Mouse (Mus musculus) liver, embryonic 16.5 days (tissue): ENCODE measurements around the gene Pink1. TPM values are rescaled to one million over a fixed set of nuclear protein-coding genes. Genes with fewer than 3 reads are reported as not detected.

Experiments used
- ATAC-seq: fragments of 200-750 bp; cut with Nextera tagmentation; 2 replicates; pipeline ENCODE4 v1.8.0; 2017; ENCODE audit warnings: low read depth, mild to moderate bottlenecking, moderate number of reproducible peaks, moderate library complexity
- H3K27ac ChIP-seq: fragments of 300-500 bp; sonication (generic); 2 replicates; pipeline ENCODE4 v1.5.1; 2014; ENCODE audit warnings: mild to moderate bottlenecking, low read length
- H3K27me3 ChIP-seq: fragments of 300-500 bp; sonication (generic); 2 replicates; pipeline ENCODE4 v1.6.1; 2014; ENCODE audit warnings: low read depth, low read length, mixed read lengths; ENCODE audit not compliant: control insufficient read depth, insufficient read depth
- H3K36me3 ChIP-seq: fragments of 300-500 bp; sonication (generic); 2 replicates; pipeline ENCODE4 v1.6.1; 2014; ENCODE audit warnings: mild to moderate bottlenecking; ENCODE audit not compliant: control insufficient read depth, insufficient read depth
- H3K4me1 ChIP-seq: fragments of 300-500 bp; sonication (generic); 2 replicates; pipeline ENCODE4 v1.6.1; 2014; ENCODE audit warnings: low read depth, low read length, mixed read lengths; ENCODE audit not compliant: control insufficient read depth
- H3K4me2 ChIP-seq: fragments of 300-500 bp; sonication (generic); 2 replicates; pipeline ENCODE4 v1.6.1; 2014; ENCODE audit warnings: low read depth, low read length, mixed read lengths
- H3K4me3 ChIP-seq: fragments of 300-500 bp; sonication (generic); 2 replicates; pipeline ENCODE4 v1.5.1; 2014; ENCODE audit warnings: low read depth, mild to moderate bottlenecking, low read length
- H3K9ac ChIP-seq: fragments of 300-500 bp; sonication (generic); 2 replicates; pipeline ENCODE4 v1.6.1; 2014; ENCODE audit warnings: low read depth, low read length
- H3K9me3 ChIP-seq: fragments of 300-500 bp; sonication (generic); replicated peaks from 2 replicates; pipeline ENCODE4 v1.6.1; 2016; ENCODE audit warnings: low read length; ENCODE audit not compliant: control insufficient read depth
- WGBS: fragments of 180-500 bp; shearing (Covaris S2); extraction: QIAGEN DNeasy Blood & Tissue Kit; methylation state at CpG from one replicate; pipeline ENCODE4 v1.1.7; 2014; ENCODE audit not compliant: insufficient replicate concordance; 5-methylcytosine and 5-hydroxymethylcytosine counted together
- microRNA-seq: library from miRNA; unstranded; fragments of <30 nt; microRNA quantifications from one replicate; pipeline ENCODE4, GENCODE M21; 2016
- polyA plus RNA-seq: library from polyadenylated mRNA; unstranded; fragments of >200 nt; fragmentation: Nextera tagmentation; extraction: Ambion mirVana; gene quantifications from 2 replicates; pipeline ENCODE4 v1.2.1, GENCODE M21; 2015

The Pink1 gene
- polyA plus RNA-seq, 1 experiment from 2014 or later, result 39.6 TPM

GRCm38 (mm10) chr4:138272011-138272997 lies 53.8 kb downstream of the Pink1 start:
- no peak overlapping the region for H3K27ac ChIP-seq
- no peak overlapping the region for H3K9ac ChIP-seq
- 63% methylated on average over 14 of the region's 14 CpGs for WGBS
- no peaks in the 10 kb centered on the region for H3K27me3 ChIP-seq
- H3K4me3 ChIP-seq, result no peak overlapping the region
- H3K4me2 ChIP-seq, result no peak overlapping the region
- H3K9me3 ChIP-seq, result no peaks in the 10 kb centered on the region
- no peak for ATAC-seq
- H3K36me3 ChIP-seq, result no peaks in the 10 kb centered on the region
- H3K4me1 ChIP-seq, result no peaks in the 10 kb centered on the region

GRCm38 (mm10) chr4:138267869-138268268 lies 58.2 kb downstream of the Pink1 start:
- H3K4me2 ChIP-seq, result no peak overlapping the region
- H3K4me3 ChIP-seq, result no peak overlapping the region
- H3K36me3 ChIP-seq, result no peaks in the 10 kb centered on the region
- ATAC-seq, result peak; percentile 5; the same call in 1 of the 2 replicates
- 72% methylated on average over 10 of the region's 10 CpGs for WGBS
- H3K4me1 ChIP-seq, result peaks cover under 1% of the 10 kb centered on the region; the same call in 1 of the 2 replicates
- H3K9ac ChIP-seq, result no peak overlapping the region
- no peak overlapping the region for H3K27ac ChIP-seq
- no peaks in the 10 kb centered on the region for H3K9me3 ChIP-seq
- H3K27me3 ChIP-seq, result no peaks in the 10 kb centered on the region

Small RNA genes within 50 kb of the gene (microRNA-seq; reads per million reads assigned to microRNA genes)
- gene Gm27646 (not detected), gene Mir7019 (1.7 reads per million)

Other genes with a start within 250 kb of the Pink1 start
- gene Hp1bp3, start 110.0 kb downstream of the Pink1 start, polyA plus RNA-seq, result 38.3 and 40.1 TPM in 2 replicates
- gene Sh2d5, start 75.9 kb downstream of the Pink1 start, polyA plus RNA-seq, result 0.72 and 0.78 TPM in 2 replicates
- 0.33 and 0.35 TPM in 2 replicates for gene Kif17, start 75.9 kb downstream of the Pink1 start, polyA plus RNA-seq
- 181 and 185 TPM in 2 replicates for gene Ddost, start 21.6 kb downstream of the Pink1 start, polyA plus RNA-seq
- gene Cda, start 41.7 kb upstream of the Pink1 start, polyA plus RNA-seq, result 4.6 and 5.7 TPM in 2 replicates
- not detected in 2 replicates for gene Fam43b, start 70.2 kb upstream of the Pink1 start, polyA plus RNA-seq
- gene Mul1, start 108.4 kb upstream of the Pink1 start, polyA plus RNA-seq, result 8.2 and 10.0 TPM in 2 replicates
- 1.5 and 1.6 TPM in 2 replicates for gene Camk2n1, start 128.0 kb upstream of the Pink1 start, polyA plus RNA-seq